Mouse (Mus musculus) ovary, postnatal 14 days (tissue): Measurements from ENCODE around the gene Pla2g2c.

Experiments
- DNase-seq: peaks from one replicate; pipeline ENCODE4 v3.0.0; 2022; ENCODE audit warnings: low spot score

Gene Pla2g2c

GRCm38 (mm10) chr4:138709246-138709645, 15.3 kb upstream of the Pla2g2c start:
- DNase-seq = no peak

- DNase-seq = no peak
Observed at GRCm38 (mm10) chr4:138709944-138710343, 14.6 kb upstream of the Pla2g2c start.

- DNase-seq = no peak
Observed at GRCm38 (mm10) chr4:138710633-138711032, 14.0 kb upstream of the Pla2g2c start.

GRCm38 (mm10) chr4:138711051-138711820, 13.4 kb upstream of the Pla2g2c start:
- DNase-seq = no peak

- no peak for DNase-seq
Observed at GRCm38 (mm10) chr4:138712096-138712495, 12.5 kb upstream of the Pla2g2c start.

- DNase-seq = no peak
Observed at GRCm38 (mm10) chr4:138712621-138713020, 12.0 kb upstream of the Pla2g2c start.

GRCm38 (mm10) chr4:138714186-138714585, 10.4 kb upstream of the Pla2g2c start:
- DNase-seq = no peak

GRCm38 (mm10) chr4:138716697-138717096, 7.9 kb upstream of the Pla2g2c start:
- DNase-seq = no peak

- DNase-seq = no peak
Observed at GRCm38 (mm10) chr4:138718586-138719263, 5.9 kb upstream of the Pla2g2c start.

GRCm38 (mm10) chr4:138719264-138719596, 5.4 kb upstream of the Pla2g2c start:
- no peak for DNase-seq

GRCm38 (mm10) chr4:138723493-138724281, 905 bp upstream of the Pla2g2c start:
- no peak for DNase-seq

GRCm38 (mm10) chr4:138725127-138725461, 502 bp downstream of the Pla2g2c start:
- DNase-seq = peak; percentile 61

- DNase-seq = no peak
Observed at GRCm38 (mm10) chr4:138725751-138726150, 1.2 kb downstream of the Pla2g2c start.

GRCm38 (mm10) chr4:138729018-138729703, 4.6 kb downstream of the Pla2g2c start:
- DNase-seq = no peak

GRCm38 (mm10) chr4:138734105-138734504, 9.5 kb downstream of the Pla2g2c start:
- no peak for DNase-seq

GRCm38 (mm10) chr4:138734863-138735262, 10.3 kb downstream of the Pla2g2c start:
- no peak for DNase-seq

- DNase-seq = no peak
Observed at GRCm38 (mm10) chr4:138737031-138737430, 12.4 kb downstream of the Pla2g2c start, which contains the start of gene Ubxn10. TSS of gene Ubxn10 (minus strand) at chr4:138737167.

GRCm38 (mm10) chr4:138739136-138739851, 14.7 kb downstream of the Pla2g2c start:
- DNase-seq = no peak

GRCm38 (mm10) chr4:138745884-138746283, 21.3 kb downstream of the Pla2g2c start:
- no peak for DNase-seq

GRCm38 (mm10) chr4:138746866-138747265, 22.3 kb downstream of the Pla2g2c start:
- DNase-seq = no peak

- no peak for DNase-seq
Observed at GRCm38 (mm10) chr4:138747851-138748250, 23.3 kb downstream of the Pla2g2c start.
